Mouse (Mus musculus): ENCODE data around the gene Prok1. TPM values are rescaled to one million over a fixed set of nuclear protein-coding genes. Genes with fewer than 3 reads are reported as not detected.

Prok1 gene
- polyA plus RNA-seq, 1 experiment, result 0.05 TPM

- Histone ChIP-seq H3K4me3 (no peak overlapping the region), H3K27me3 (ENCODE audit: control insufficient read depth, insufficient read depth, insufficient read length) (no peaks in the 10 kb centered on the region), H3K4me2 (ENCODE audit: low read depth) (no peak overlapping the region), H3ac (ENCODE audit: control insufficient read depth, insufficient read length) (no peak overlapping the region), H3K79me2 (ENCODE audit: control insufficient read depth, insufficient read depth) (no peaks in the 10 kb centered on the region), H3K36me3 (ENCODE audit: control insufficient read depth, insufficient read depth) (no peaks in the 10 kb centered on the region)
- TF ChIP-seq TCF12 (IDR thresholded peaks at IDR 0.05; ENCODE audit: insufficient read depth, poor library complexity, severe bottlenecking) (no peak), POLR2AphosphoS2 (IDR thresholded peaks at IDR 0.05; ENCODE audit: insufficient read length, low read depth) (no peak), MYOD1 (IDR thresholded peaks at IDR 0.05; ENCODE audit: control insufficient read depth in 1 of 3, insufficient read length in 2 of 3, low read depth in 2 of 3) (no peak), CEBPB (IDR thresholded peaks at IDR 0.05; ENCODE audit: insufficient read depth, poor library complexity, severe bottlenecking) (no peak), USF1 (IDR thresholded peaks at IDR 0.05; ENCODE audit: low read depth) (no peak), SRF (IDR thresholded peaks at IDR 0.05; ENCODE audit: control insufficient read depth, insufficient read length, low read depth) (no peak)
These were observed 17.2 kb upstream of the Prok1 start for GRCm38 (mm10) chr3:107256724-107257123.

GRCm38 (mm10) chr3:107255992-107256391, 16.5 kb upstream of the Prok1 start:
- Histone ChIP-seq H3ac (ENCODE audit: control insufficient read depth, insufficient read length) (no peak overlapping the region), H3K79me2 (ENCODE audit: control insufficient read depth, insufficient read depth) (no peaks in the 10 kb centered on the region), H3K4me2 (ENCODE audit: low read depth) (no peak overlapping the region), H3K4me3 (no peak overlapping the region), H3K36me3 (ENCODE audit: control insufficient read depth, insufficient read depth) (no peaks in the 10 kb centered on the region), H3K27me3 (ENCODE audit: control insufficient read depth, insufficient read depth, insufficient read length) (no peaks in the 10 kb centered on the region)
- TF ChIP-seq TCF12 (IDR thresholded peaks at IDR 0.05; ENCODE audit: insufficient read depth, poor library complexity, severe bottlenecking), result no peak
- TF ChIP-seq SRF (IDR thresholded peaks at IDR 0.05; ENCODE audit: control insufficient read depth, insufficient read length, low read depth), result no peak
- TF ChIP-seq MYOG (IDR thresholded peaks at IDR 0.05; ENCODE audit: control insufficient read depth in 1 of 3, insufficient read depth in 1 of 3, insufficient read length in 2 of 3, low read depth in 2 of 3), result no peak
- no peak for TF ChIP-seq POLR2AphosphoS2 (IDR thresholded peaks at IDR 0.05; ENCODE audit: insufficient read length, low read depth)
- no peak for TF ChIP-seq REST (IDR thresholded peaks at IDR 0.05; ENCODE audit: insufficient read depth, insufficient read length)
- TF ChIP-seq POLR2A (IDR thresholded peaks at IDR 0.05; ENCODE audit: insufficient read length, low read depth), result no peak
- no peak for TF ChIP-seq MYOD1 (IDR thresholded peaks at IDR 0.05; ENCODE audit: control insufficient read depth in 1 of 3, insufficient read length in 2 of 3, low read depth in 2 of 3)
- TF ChIP-seq TCF3 (IDR thresholded peaks at IDR 0.05; ENCODE audit: insufficient read length, low read depth), result no peak
- TF ChIP-seq MAX (IDR thresholded peaks at IDR 0.05; ENCODE audit: low read depth), result no peak
- TF ChIP-seq CEBPB (IDR thresholded peaks at IDR 0.05; ENCODE audit: insufficient read depth, poor library complexity, severe bottlenecking), result no peak
- no peak for TF ChIP-seq E2F4 (IDR thresholded peaks at IDR 0.05; ENCODE audit: insufficient read depth)

- TF ChIP-seq TCF3 (IDR thresholded peaks at IDR 0.05; ENCODE audit: insufficient read length, low read depth) (no peak), MAX (IDR thresholded peaks at IDR 0.05; ENCODE audit: low read depth) (no peak), CEBPB (IDR thresholded peaks at IDR 0.05; ENCODE audit: insufficient read depth, poor library complexity, severe bottlenecking) (no peak), E2F4 (IDR thresholded peaks at IDR 0.05; ENCODE audit: insufficient read depth) (no peak), TCF12 (IDR thresholded peaks at IDR 0.05; ENCODE audit: insufficient read depth, poor library complexity, severe bottlenecking) (no peak), REST (IDR thresholded peaks at IDR 0.05; ENCODE audit: insufficient read depth, insufficient read length) (no peak), SRF (IDR thresholded peaks at IDR 0.05; ENCODE audit: control insufficient read depth, insufficient read length, low read depth) (no peak)
- Histone ChIP-seq H3ac (ENCODE audit: control insufficient read depth, insufficient read length) (no peak overlapping the region), H3K36me3 (ENCODE audit: control insufficient read depth, insufficient read depth) (no peaks in the 10 kb centered on the region), H3K27me3 (ENCODE audit: control insufficient read depth, insufficient read depth, insufficient read length) (no peaks in the 10 kb centered on the region), H3K79me2 (ENCODE audit: control insufficient read depth, insufficient read depth) (no peaks in the 10 kb centered on the region), H3K4me3 (no peak overlapping the region), H3K4me2 (ENCODE audit: low read depth) (no peak overlapping the region)
These were observed 14.4 kb upstream of the Prok1 start for GRCm38 (mm10) chr3:107253925-107254324.

- H3ac ChIP-seq (ENCODE audit: control insufficient read depth, insufficient read length), result no peak overlapping the region
- no peaks in the 10 kb centered on the region for H3K27me3 ChIP-seq (ENCODE audit: control insufficient read depth, insufficient read depth, insufficient read length)
- H3K36me3 ChIP-seq (ENCODE audit: control insufficient read depth, insufficient read depth), result no peaks in the 10 kb centered on the region
- H3K79me2 ChIP-seq (ENCODE audit: control insufficient read depth, insufficient read depth), result no peaks in the 10 kb centered on the region
- no peak overlapping the region for H3K4me3 ChIP-seq
- no peak overlapping the region for H3K4me2 ChIP-seq (ENCODE audit: low read depth)
- TF ChIP-seq E2F4 (IDR thresholded peaks at IDR 0.05; ENCODE audit: insufficient read depth) (no peak), CEBPB (IDR thresholded peaks at IDR 0.05; ENCODE audit: insufficient read depth, poor library complexity, severe bottlenecking) (no peak), POLR2A (IDR thresholded peaks at IDR 0.05; ENCODE audit: insufficient read length, low read depth) (no peak), REST (IDR thresholded peaks at IDR 0.05; ENCODE audit: insufficient read depth, insufficient read length) (no peak), USF1 (IDR thresholded peaks at IDR 0.05; ENCODE audit: low read depth) (no peak), MYOG (IDR thresholded peaks at IDR 0.05; ENCODE audit: control insufficient read depth in 1 of 3, insufficient read depth in 1 of 3, insufficient read length in 2 of 3, low read depth in 2 of 3) (no peak), TCF12 (IDR thresholded peaks at IDR 0.05; ENCODE audit: insufficient read depth, poor library complexity, severe bottlenecking) (no peak), POLR2AphosphoS2 (IDR thresholded peaks at IDR 0.05; ENCODE audit: insufficient read length, low read depth) (no peak), MYOD1 (IDR thresholded peaks at IDR 0.05; ENCODE audit: control insufficient read depth in 1 of 3, insufficient read length in 2 of 3, low read depth in 2 of 3) (no peak), TCF3 (IDR thresholded peaks at IDR 0.05; ENCODE audit: insufficient read length, low read depth) (no peak), MAX (IDR thresholded peaks at IDR 0.05; ENCODE audit: low read depth) (no peak)
These were observed 12.5 kb upstream of the Prok1 start for GRCm38 (mm10) chr3:107252035-107252434.

GRCm38 (mm10) chr3:107250320-107250719, 10.8 kb upstream of the Prok1 start:
- Histone ChIP-seq H3K79me2 (ENCODE audit: control insufficient read depth, insufficient read depth) (no peaks in the 10 kb centered on the region), H3K4me2 (ENCODE audit: low read depth) (no peak overlapping the region), H3K36me3 (ENCODE audit: control insufficient read depth, insufficient read depth) (no peaks in the 10 kb centered on the region), H3K27me3 (ENCODE audit: control insufficient read depth, insufficient read depth, insufficient read length) (no peaks in the 10 kb centered on the region), H3K4me3 (no peak overlapping the region), H3ac (ENCODE audit: control insufficient read depth, insufficient read length) (no peak overlapping the region)
- TF ChIP-seq POLR2A (IDR thresholded peaks at IDR 0.05; ENCODE audit: insufficient read length, low read depth), result no peak
- no peak for TF ChIP-seq CEBPB (IDR thresholded peaks at IDR 0.05; ENCODE audit: insufficient read depth, poor library complexity, severe bottlenecking)
- peak in 1 of 3 experiments; percentile 68 for TF ChIP-seq MYOG (IDR thresholded peaks at IDR 0.05; ENCODE audit: control insufficient read depth in 1 of 3, insufficient read depth in 1 of 3, insufficient read length in 2 of 3, low read depth in 2 of 3)
- no peak for TF ChIP-seq E2F4 (IDR thresholded peaks at IDR 0.05; ENCODE audit: insufficient read depth)
- TF ChIP-seq USF1 (IDR thresholded peaks at IDR 0.05; ENCODE audit: low read depth), result no peak
- TF ChIP-seq MYOD1 (IDR thresholded peaks at IDR 0.05; ENCODE audit: control insufficient read depth in 1 of 3, insufficient read length in 2 of 3, low read depth in 2 of 3), result peak in 2 of 3 experiments; percentile 66 to 77
- no peak for TF ChIP-seq SRF (IDR thresholded peaks at IDR 0.05; ENCODE audit: control insufficient read depth, insufficient read length, low read depth)
- TF ChIP-seq MAX (IDR thresholded peaks at IDR 0.05; ENCODE audit: low read depth), result no peak

Data from myocyte (in vitro differentiated cells).